7 mouse cellular contexts compared by ENCODE assay signal in the genomic region with DNA sequence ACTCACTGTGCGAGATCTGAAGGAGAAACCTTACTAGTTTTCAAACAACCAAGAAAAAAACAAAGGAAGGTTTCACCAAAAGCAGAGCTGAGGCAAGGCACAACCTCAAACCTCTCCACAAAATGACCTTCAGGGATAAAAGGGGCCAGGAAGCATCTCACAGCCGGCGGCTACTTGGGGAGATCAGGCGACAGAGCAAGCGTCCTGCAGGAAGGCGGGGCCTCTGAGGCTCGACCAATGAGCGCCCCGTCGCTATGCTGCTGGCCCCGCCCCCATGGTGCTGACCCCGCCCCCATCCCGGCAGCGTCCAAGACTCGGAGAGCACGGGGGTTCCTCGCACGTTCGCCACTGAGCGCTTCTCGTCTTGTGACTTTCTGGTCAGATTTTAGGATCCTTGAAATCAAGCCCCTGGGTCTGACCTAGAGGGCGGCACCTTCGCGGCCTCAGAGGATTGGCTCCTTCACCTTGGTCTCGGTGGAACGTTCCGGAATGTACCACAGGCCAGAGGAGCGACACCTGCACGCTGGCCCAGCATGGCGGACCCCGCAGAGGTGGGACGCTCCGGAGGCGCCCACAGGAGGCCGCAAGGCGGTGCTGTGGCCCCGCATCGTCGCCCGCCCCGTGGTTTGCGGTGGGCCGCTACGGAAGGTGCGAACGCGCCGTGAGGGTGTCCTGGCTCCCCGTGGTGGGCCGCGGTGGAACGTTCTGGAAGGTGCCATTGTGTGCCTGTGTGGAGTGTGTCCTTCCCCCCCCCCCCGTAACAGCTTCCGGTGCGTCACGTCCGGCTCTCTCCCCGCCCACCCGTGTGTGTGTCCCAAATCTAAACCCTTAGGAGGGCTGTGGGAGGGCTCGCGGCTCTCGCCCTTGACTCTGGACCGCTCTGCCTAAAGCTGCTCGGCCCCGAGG. TPM values are rescaled to one million over a fixed set of nuclear protein-coding genes. Genes with fewer than 3 reads are reported as not detected.
DNase-seq lines count a peak whose midpoint lies in the region; ATAC-seq and TF ChIP-seq lines count a peak whose summit lies in the region.

A gene (plus strand): TSS at position 326 of the 906 bp plus-strand sequence.

- H3K36me3 ChIP-seq in intestine, postnatal 0 days (ENCODE audit: control insufficient read depth, insufficient read depth) = peaks cover 5% of the 10 kb centered on the region; the same call in 1 of the 2 replicates
- peaks cover 8% of the 10 kb centered on the region for H3K36me3 ChIP-seq in midbrain, embryonic 12.5 days
- H3K36me3 ChIP-seq in small intestine, adult 2 months (ENCODE audit: control insufficient read depth, insufficient read depth, low read length) = peaks cover 6% of the 10 kb centered on the region; the same call in 1 of the 2 replicates

- TF ChIP-seq CTCF in intestine, postnatal 0 days (IDR thresholded peaks at IDR 0.05; ENCODE audit: low read depth) = peak; percentile 61
- TF ChIP-seq CTCF in small intestine, adult 2 months (IDR thresholded peaks at IDR 0.05; ENCODE audit: extremely low read depth, insufficient read length, insufficient replicate concordance, low read depth, low read length) = no peak

- H3K4me1 ChIP-seq in intestine, postnatal 0 days (replicated peaks; ENCODE audit: control insufficient read depth, insufficient read depth, low read length) = no peaks in the 10 kb centered on the region
- peaks cover 18% of the 10 kb centered on the region for H3K4me1 ChIP-seq in midbrain, embryonic 12.5 days
- 0 out of 2 replicates have a peak, but pooled peaks cover 2% of the 10 kb centered on the region for H3K4me1 ChIP-seq in small intestine, adult 2 months (ENCODE audit: control insufficient read depth, insufficient read depth, insufficient read length, low read length)

- no peaks in the 10 kb centered on the region for H3K9me3 ChIP-seq in intestine, postnatal 0 days (ENCODE audit: control insufficient read depth)
- H3K9me3 ChIP-seq in midbrain, embryonic 12.5 days = no peaks in the 10 kb centered on the region

- peak; percentile 95 for ATAC-seq in intestine, postnatal 0 days
- ATAC-seq in midbrain, embryonic 12.5 days (ENCODE audit: low FRiP score, low read depth) = peak; percentile 95

- H3K4me3 ChIP-seq in intestine, postnatal 0 days (ENCODE audit: low read depth, low read length) = peak within 1 kb of the TSS; percentile 98
- H3K4me3 ChIP-seq in midbrain, embryonic 12.5 days = peak within 1 kb of the TSS; percentile 98
- H3K4me3 ChIP-seq in small intestine, adult 2 months (ENCODE audit: low read depth, low read length) = peak within 1 kb of the TSS; percentile 90

- intact Hi-C loops in left cerebral cortex, postnatal 4 days (cut with DNase I) = no loop called here

- peak within 1 kb of the TSS; percentile 92 for H3K9ac ChIP-seq in intestine, postnatal 0 days (ENCODE audit: low read depth, low read length)
- H3K9ac ChIP-seq in midbrain, embryonic 12.5 days (replicated peaks) = peak within 1 kb of the TSS; percentile 95

- no peaks in the 10 kb centered on the region for H3K27me3 ChIP-seq in intestine, postnatal 0 days (replicated peaks; ENCODE audit: control insufficient read depth, insufficient read depth, low read length)
- H3K27me3 ChIP-seq in midbrain, embryonic 12.5 days = no peaks in the 10 kb centered on the region
- no peaks in the 10 kb centered on the region for H3K27me3 ChIP-seq in small intestine, adult 2 months (ENCODE audit: control insufficient read depth, insufficient read depth, low read length)

- WGBS in intestine, postnatal 0 days = under 1% methylated on average over 65 of the region's 65 CpGs
- WGBS in midbrain, embryonic 12.5 days = under 1% methylated on average over 64 of the region's 65 CpGs
- WGBS in small intestine, adult 2 months = under 1% methylated on average over 65 of the region's 65 CpGs

- peak; percentile 74; the same call in 1 of the 2 replicates for TF ChIP-seq POLR2A in small intestine, adult 2 months (IDR thresholded peaks at IDR 0.05; ENCODE audit: low read depth, low read length)

- peak within 1 kb of the TSS; percentile 97 for H3K4me2 ChIP-seq in intestine, postnatal 0 days (replicated peaks; ENCODE audit: low read depth)
- H3K4me2 ChIP-seq in midbrain, embryonic 12.5 days (replicated peaks) = peak within 1 kb of the TSS; percentile 93

- peak within 1 kb of the TSS; percentile 97 for H3K27ac ChIP-seq in intestine, postnatal 0 days (ENCODE audit: low read depth, low read length)
- peak within 1 kb of the TSS; percentile 99 for H3K27ac ChIP-seq in midbrain, embryonic 12.5 days (replicated peaks)
- peak within 1 kb of the TSS; percentile 94 for H3K27ac ChIP-seq in small intestine, adult 2 months (ENCODE audit: insufficient read depth, low read depth, low read length)

- peak; percentile 86 for DNase-seq in adrenal gland, adult 8-10 months
- peak; percentile 98 for DNase-seq in embryo, embryonic 9.5 days (ENCODE audit: extremely low spot score)
- DNase-seq in gonadal fat pad, adult 2 months (ENCODE audit: low read depth) = no peak
- DNase-seq in left cerebral cortex, postnatal 4 days = peak; percentile 98

RNA-seq across cellular contexts. Expression of the gene that starts here (rescaled TPM):
- 10 to 100 TPM; 38.8 to 54.2 (median 44.9) TPM for total RNA-seq in adrenal gland, adult 8-10 months (2022)
- 29.2 and 40.0 TPM in 2 replicates for polyA plus RNA-seq in gonadal fat pad, adult 2 months (2012; rRNA removed)
- polyA plus RNA-seq in intestine, postnatal 0 days (2015; fragmentation: Nextera tagmentation; extraction: Ambion mirVana) = 5.1 and 6.1 TPM in 2 replicates
- total RNA-seq in left cerebral cortex, postnatal 4 days (2021) = 10 to 100 TPM; 39.1 to 40.6 TPM
- 15.4 and 17.1 TPM in 2 replicates for polyA plus RNA-seq in midbrain, embryonic 12.5 days (2016; fragmentation: Nextera tagmentation; extraction: Ambion mirVana)
- polyA plus RNA-seq in small intestine, adult 2 months (2012; rRNA removed) = 14.2 and 20.1 TPM in 2 replicates
